Mouse (Mus musculus): ENCODE measurements around the gene Scrn2.

GRCm38 (mm10) chr11:97021121-97021765, 8.5 kb upstream of the Scrn2 start:
- no peak for TF ChIP-seq HCFC1 (IDR thresholded peaks at IDR 0.05; ENCODE audit: borderline replicate concordance, insufficient read depth, low read length)
- no peak for TF ChIP-seq MAFK (IDR thresholded peaks at IDR 0.05; ENCODE audit: insufficient read depth, low read depth, low read length)
- no peak for TF ChIP-seq ZNF384 (IDR thresholded peaks at IDR 0.05; ENCODE audit: low read depth, low read length)
- TF ChIP-seq ZC3H11A (IDR thresholded peaks at IDR 0.05; ENCODE audit: borderline replicate concordance, low read depth, low read length): no peak
- TF ChIP-seq CHD2 (IDR thresholded peaks at IDR 0.05; ENCODE audit: low read depth, low read length): no peak

Measured in ES-E14 (cell line).